Mouse (Mus musculus) MEL (cell line): Measurements from ENCODE around the gene Iqub.
A peak's percentile ranks its signal among the peaks of the same experiment; 100 is the strongest.

Source experiments
- CTCF ChIP-seq, 3 experiments: IDR thresholded peaks in 2 of 3; conservative IDR thresholded peaks in 1 of 3; 2 replicates each; pipeline ENCODE4 v1.5.1; 2011 to 2012; ENCODE audit warnings: low read length in 3 of 3, low read depth in 2 of 3, mild to moderate bottlenecking in 2 of 3, improper control_type of control experiment in 1 of 3, inconsistent platforms in 1 of 3, mixed read lengths in 1 of 3, moderate library complexity in 1 of 3; ENCODE audit not compliant: control insufficient read depth in 1 of 3, insufficient read depth in 1 of 3, poor library complexity in 1 of 3, severe bottlenecking in 1 of 3
- E2F4 ChIP-seq: IDR thresholded peaks from 2 replicates; pipeline ENCODE4 v1.6.1; 2011; ENCODE audit warnings: low read depth, low read length, improper control_type of control experiment, borderline replicate concordance
- EP300 ChIP-seq, 2 experiments: IDR thresholded peaks; 2 replicates each; pipeline ENCODE4 v1.6.1; 2011; ENCODE audit warnings: improper control_type of control experiment in 2 of 2, low read length in 2 of 2, low read depth in 1 of 2, mild to moderate bottlenecking in 1 of 2
- GABPA ChIP-seq: IDR thresholded peaks from 2 replicates; pipeline ENCODE4 v1.6.1; 2012; ENCODE audit warnings: low read depth, mild to moderate bottlenecking, inconsistent platforms, low read length, improper control_type of control experiment, moderate library complexity
- JUND ChIP-seq: IDR thresholded peaks from 2 replicates; pipeline ENCODE4 v1.6.1; 2011; ENCODE audit warnings: low read depth, mild to moderate bottlenecking, improper control_type of control experiment, low read length
- MAX ChIP-seq: IDR thresholded peaks from 2 replicates; pipeline ENCODE4 v1.6.1; 2011; ENCODE audit warnings: low read length, improper control_type of control experiment
- POLR2A ChIP-seq, 2 experiments: IDR thresholded peaks; 2 replicates each; pipeline ENCODE4 v1.6.1; 2011 to 2012; ENCODE audit warnings: low read length in 2 of 2, mild to moderate bottlenecking in 2 of 2, control low read depth in 1 of 2, improper control_type of control experiment in 1 of 2, low read depth in 1 of 2, moderate library complexity in 1 of 2; ENCODE audit not compliant: control insufficient read depth in 1 of 2, insufficient read depth in 1 of 2, poor library complexity in 1 of 2
- TAL1 ChIP-seq: IDR thresholded peaks from 2 replicates; pipeline ENCODE4 v1.6.1; 2012; ENCODE audit warnings: mild to moderate bottlenecking, inconsistent platforms, low read length, moderate library complexity, mixed read lengths
- UBTF ChIP-seq: IDR thresholded peaks from 2 replicates; pipeline ENCODE4 v1.6.1; 2012; ENCODE audit warnings: low read depth, mild to moderate bottlenecking, inconsistent platforms, low read length, improper control_type of control experiment, moderate library complexity, borderline replicate concordance; ENCODE audit not compliant: insufficient read depth
- USF1 ChIP-seq: IDR thresholded peaks from 2 replicates; pipeline ENCODE4 v1.6.1; 2014; ENCODE audit warnings: low read depth, mild to moderate bottlenecking, inconsistent platforms, low read length, improper control_type of control experiment, moderate library complexity
- ZKSCAN1 ChIP-seq: IDR thresholded peaks from 2 replicates; pipeline ENCODE4 v1.6.1; 2012; ENCODE audit warnings: low read depth, mild to moderate bottlenecking, inconsistent platforms, low read length, improper control_type of control experiment, moderate library complexity
- ZNF384 ChIP-seq: IDR thresholded peaks from 2 replicates; pipeline ENCODE4 v1.6.1; 2012; ENCODE audit warnings: low read depth, mild to moderate bottlenecking, inconsistent platforms, low read length, improper control_type of control experiment

GRCm38 (mm10) chr6:24527155-24528063, 12.5 kb upstream of the Iqub start, which contains the start of gene Ndufa5:
- TF ChIP-seq POLR2A (IDR thresholded peaks at IDR 0.05; ENCODE audit: control insufficient read depth in 1 of 2, insufficient read depth in 1 of 2, low read depth in 1 of 2, low read length in 2 of 2, poor library complexity in 1 of 2) (peak; percentile 85 to 96), CTCF (IDR thresholded peaks at IDR 0.05 in 2 of 3, conservative IDR thresholded peaks at IDR 0.05 in 1 of 3; ENCODE audit: control insufficient read depth in 1 of 3, insufficient read depth in 1 of 3, low read depth in 2 of 3, low read length in 3 of 3, poor library complexity in 1 of 3, severe bottlenecking in 1 of 3) (no peak), USF1 (no peak), GABPA (no peak), MAX (peak; percentile 34), UBTF (no peak), ZNF384 (no peak), E2F4 (no peak; the same call in 1 of the 2 replicates), EP300 (IDR thresholded peaks at IDR 0.05; ENCODE audit: low read depth in 1 of 2, low read length in 2 of 2) (no peak), JUND (no peak), TAL1 (no peak), ZKSCAN1 (no peak)
